Mouse (Mus musculus) heart, postnatal 0 days (tissue): ENCODE measurements around the gene Cdc42bpb.

Experiments used
- CTCF ChIP-seq: IDR thresholded peaks from 2 replicates; pipeline ENCODE4 v1.5.1; 2016; ENCODE audit warnings: antibody characterized with exemption, control low read depth, low read depth
- EP300 ChIP-seq: IDR thresholded peaks from 2 replicates; pipeline ENCODE4 v1.6.1; 2016; ENCODE audit warnings: antibody characterized with exemption, low read depth

DNA sequence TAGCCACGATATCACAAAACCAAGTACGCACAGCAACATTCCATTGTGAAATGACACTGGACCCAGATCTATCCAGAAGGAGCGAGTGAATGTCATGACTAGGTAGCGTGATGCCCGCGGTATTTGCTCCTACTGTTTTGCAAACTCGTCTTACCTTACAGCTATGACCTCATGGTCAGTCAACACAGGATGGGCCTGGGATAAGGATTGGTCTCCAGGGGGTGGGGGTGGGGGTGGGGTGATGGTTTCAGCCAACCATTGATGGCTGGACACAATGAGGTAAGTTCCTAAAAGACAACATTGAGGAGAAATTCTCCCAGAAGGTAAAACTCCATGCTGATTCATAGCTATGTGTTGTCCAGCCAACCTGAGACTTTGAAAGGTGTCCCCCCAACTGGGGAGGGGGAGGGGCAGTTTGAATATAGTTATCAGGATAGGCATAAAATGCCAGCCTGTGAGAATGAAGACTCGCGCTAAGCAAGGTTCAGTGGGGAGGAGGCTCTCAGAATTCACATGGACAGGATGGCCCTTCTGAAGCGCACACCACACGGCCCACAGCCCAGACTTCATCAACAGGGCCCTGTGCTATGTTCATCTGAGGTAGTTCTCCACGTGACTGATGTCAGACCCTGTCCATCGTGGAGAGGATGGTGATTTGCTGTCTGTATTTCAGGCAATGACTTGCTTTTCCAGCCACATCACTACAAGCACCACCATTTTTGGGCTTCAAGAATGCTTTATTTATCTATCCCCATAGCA, 8.5 kb upstream of the Cdc42bpb start:
- no peak for TF ChIP-seq CTCF
- no peak for TF ChIP-seq EP300
